Mouse (Mus musculus): ENCODE measurements around the gene Ugt1a1. TPM values are rescaled to one million over a fixed set of nuclear protein-coding genes. Genes with fewer than 3 reads are reported as not detected.
"Not testable (repeated sequence)": the region's sequence is repeated elsewhere in the genome, so short reads cannot be mapped to it uniquely, and the experiment has no call there.

The Ugt1a1 gene
- 64.4 and 146 TPM in 2 replicates for polyA plus RNA-seq (2012; rRNA removed)

DNA sequence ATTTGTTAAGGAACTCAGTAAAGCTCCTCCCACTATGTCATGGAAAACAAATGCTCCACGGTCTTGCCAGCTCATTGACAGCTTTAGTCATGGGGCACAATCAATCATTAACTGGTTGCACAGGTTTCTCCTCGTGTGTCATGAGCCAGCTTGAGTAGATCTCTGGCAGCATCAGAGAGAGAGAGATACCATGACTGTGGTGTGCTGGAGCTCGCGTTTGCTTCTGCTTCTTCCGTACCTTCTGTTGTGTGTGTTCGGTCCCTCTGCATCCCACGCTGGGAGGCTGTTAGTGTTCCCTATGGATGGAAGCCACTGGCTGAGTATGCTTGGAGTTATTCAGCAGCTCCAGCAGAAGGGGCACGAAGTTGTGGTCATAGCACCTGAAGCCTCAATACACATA, at the start of gene Ugt1a1:
Gene Ugt1a1, plus strand, starts transcription at position 148 of the 400 bp plus-strand sequence.
- 46% methylated on average over 8 of the region's 8 CpGs for WGBS
- peak; percentile 98 for DNase-seq (ENCODE audit: low read depth, low spot score)

DNA sequence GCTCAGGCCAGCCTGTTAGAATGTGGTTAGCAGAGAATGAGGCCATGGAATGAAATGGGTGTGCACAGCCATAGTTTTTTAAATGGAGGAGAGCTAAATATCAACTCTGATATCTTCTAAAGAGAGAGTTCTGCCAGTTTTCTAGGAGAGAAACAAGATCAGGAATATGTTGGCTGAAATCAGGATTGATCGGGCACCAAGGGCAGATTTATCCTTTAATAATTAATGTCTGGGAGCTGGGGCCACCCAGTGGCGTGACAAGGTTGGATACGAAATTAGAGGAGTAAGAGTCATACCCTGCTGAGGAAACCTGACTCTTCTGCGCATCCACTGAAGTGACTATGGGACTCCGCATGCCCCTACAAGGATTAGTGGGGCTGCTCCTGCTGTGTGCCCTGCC, 46.0 kb upstream of the Ugt1a1 start, which contains the start of gene Ugt1a5:
Gene Ugt1a5, plus strand, starts transcription at position 302 of the 400 bp plus-strand sequence.
- WGBS = 93% methylated on average over 5 of the region's 5 CpGs
- DNase-seq (ENCODE audit: low read depth, low spot score) = no peak

DNA sequence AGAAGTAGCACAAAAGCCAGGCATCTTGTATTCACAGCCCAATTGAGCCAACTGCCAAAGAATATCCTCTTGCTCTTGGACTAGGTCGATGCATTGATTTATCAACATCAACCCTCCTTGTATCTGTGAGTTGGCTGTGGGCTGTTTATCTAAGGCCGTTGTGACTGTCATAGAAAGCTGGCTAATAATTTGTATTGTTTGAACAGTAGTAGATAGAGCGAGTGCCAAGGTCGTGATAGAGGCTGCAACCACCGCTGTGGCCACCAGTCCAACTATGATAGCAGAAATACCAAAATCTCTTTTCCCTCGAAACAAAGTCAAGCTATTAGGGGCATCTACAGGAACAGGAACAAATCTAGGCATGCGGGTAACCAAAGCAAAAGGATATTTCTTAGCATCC, 39.6 kb upstream of the Ugt1a1 start:
- WGBS = 81% methylated on average over 7 of the region's 7 CpGs
- DNase-seq (ENCODE audit: low read depth, low spot score) = not testable (repeated sequence)

DNA sequence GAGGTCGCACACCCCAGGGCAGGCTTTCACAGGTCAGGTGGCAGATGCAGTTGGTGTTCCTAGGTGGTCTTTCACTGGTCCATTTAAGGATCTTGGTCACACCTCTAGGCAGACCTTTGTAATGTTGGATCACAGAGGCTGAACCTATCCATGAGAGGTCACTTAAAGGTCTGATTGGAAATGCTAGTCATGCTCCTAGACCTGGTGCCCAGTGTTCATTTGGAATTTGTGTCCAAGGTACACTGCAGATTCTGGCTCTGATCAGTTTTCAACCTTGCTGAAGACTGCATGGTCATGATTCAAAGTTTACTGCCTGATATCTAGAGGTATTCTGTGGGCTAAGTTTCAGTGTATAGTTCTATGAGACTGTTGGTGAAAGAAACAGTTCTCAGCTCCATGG, 32.1 kb upstream of the Ugt1a1 start:
- 83% methylated on average over 1 of the region's 1 CpGs for WGBS
- DNase-seq (ENCODE audit: low read depth, low spot score) = no peak

DNA sequence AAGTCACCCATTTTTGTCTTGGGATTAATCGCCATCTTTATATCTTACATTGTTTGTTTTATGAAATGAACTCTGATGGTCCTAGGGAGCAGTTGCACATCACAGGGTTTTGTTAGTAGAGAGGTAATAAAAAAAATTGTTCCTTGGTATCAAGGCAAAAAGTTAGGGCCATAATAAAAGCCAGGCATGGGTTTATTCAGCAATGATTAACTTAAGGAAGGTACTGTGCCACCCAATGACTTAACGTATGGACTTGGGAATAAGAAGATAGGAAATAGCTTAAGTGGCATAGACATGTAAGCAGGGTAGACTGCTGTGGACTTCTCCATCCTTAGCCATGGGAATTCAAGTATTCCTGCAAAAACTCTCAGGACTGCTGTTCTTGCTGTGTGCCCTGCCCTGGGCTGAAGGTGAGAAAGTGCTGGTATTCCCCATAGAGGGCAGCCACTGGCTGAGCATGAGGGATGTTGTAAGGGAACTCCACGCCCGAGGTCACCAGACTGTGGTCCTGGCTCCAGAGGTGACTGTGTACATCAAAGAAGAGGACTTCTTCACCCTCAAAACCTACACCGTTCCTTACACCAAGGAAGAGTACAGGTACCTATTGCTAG, 25.3 kb upstream of the Ugt1a1 start:
- DNase-seq (ENCODE audit: low read depth, low spot score) = peak; percentile 64
- 29% methylated on average over 5 of the region's 5 CpGs for WGBS

DNA sequence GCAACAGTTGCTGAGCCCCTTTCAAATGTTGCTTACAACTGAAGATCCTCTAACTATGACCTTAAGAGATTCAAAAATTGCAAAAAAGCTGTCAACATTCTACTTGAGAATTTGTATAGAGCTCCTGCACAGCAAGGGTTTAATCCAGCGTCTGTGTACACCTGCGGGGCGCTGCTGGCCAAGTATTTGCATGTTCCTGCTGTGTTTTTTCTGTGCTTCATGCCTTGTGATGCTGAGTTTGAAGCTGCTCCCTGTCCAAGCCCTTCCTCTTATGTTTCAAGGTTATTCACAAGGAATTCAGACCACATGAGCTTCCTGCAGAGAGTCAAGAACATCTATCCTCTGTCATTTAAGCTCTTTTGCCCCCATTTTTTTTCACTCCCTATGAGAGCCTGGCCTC, 19.6 kb upstream of the Ugt1a1 start:
- 83% methylated on average over 3 of the region's 3 CpGs for WGBS
- DNase-seq (ENCODE audit: low read depth, low spot score) = no peak

DNA sequence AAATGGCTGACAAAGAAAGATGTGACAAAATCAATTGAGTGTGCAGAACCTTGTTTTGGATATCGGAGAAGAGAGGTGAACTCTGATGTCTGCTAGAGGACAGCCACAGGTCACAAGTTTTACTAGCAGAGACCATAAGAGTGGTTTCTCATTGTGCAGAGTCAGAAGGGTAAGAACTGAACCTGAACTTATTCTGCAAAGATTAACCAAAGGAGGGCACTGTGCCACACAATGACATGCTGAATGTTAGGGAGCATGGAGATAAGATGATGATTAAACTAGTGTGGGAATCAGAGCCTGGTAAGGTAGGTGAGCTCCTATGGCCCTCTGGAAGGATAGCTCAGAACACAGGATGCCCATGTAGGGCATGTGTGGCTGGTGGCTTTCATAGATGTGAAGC, 16.1 kb upstream of the Ugt1a1 start:
- no peak for DNase-seq (ENCODE audit: low read depth, low spot score)
- 75% methylated on average over 1 of the region's 1 CpGs for WGBS

DNA sequence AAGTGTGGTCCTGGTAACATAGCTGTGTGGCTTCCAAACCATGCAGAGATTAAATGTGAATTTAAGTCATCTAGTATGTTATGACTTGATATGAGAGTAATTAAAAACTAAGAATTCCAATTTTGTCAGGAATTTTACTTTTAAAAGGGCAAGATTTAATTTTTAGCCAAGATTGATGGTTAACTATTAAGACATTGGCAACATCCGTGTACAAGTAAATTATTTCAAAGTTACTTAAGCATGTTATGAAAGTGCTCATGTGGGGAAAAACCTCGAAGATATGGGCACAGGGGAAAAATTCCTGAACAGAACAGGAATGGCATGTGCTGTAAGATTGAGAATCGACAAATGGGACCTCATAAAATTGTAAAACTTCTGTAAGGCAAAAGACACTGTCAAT, 14.3 kb upstream of the Ugt1a1 start:
- DNase-seq (ENCODE audit: low read depth, low spot score) = no peak
- 68% methylated on average over 3 of the region's 3 CpGs for WGBS

DNA sequence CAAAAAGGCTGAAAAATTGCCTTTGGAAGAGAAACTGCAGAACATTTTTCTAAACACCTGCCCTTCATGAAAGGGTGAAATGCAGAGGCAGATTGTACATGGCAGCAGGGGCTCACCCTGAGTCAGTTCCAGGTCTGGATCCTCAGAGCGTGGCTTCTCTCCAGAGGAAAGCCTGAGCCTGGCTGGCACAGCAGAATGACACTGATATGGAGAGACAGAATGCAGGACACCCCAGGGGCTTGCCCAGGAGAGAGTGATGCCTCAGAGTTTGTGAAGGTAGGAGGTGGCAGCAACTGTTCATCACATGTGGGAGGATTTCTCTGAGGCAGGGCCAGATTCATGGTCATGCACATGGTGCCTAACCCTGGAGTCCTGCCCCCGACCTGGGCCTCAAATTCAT, 11.8 kb upstream of the Ugt1a1 start:
- no peak for DNase-seq (ENCODE audit: low read depth, low spot score)
- WGBS = 75% methylated on average over 2 of the region's 2 CpGs

DNA sequence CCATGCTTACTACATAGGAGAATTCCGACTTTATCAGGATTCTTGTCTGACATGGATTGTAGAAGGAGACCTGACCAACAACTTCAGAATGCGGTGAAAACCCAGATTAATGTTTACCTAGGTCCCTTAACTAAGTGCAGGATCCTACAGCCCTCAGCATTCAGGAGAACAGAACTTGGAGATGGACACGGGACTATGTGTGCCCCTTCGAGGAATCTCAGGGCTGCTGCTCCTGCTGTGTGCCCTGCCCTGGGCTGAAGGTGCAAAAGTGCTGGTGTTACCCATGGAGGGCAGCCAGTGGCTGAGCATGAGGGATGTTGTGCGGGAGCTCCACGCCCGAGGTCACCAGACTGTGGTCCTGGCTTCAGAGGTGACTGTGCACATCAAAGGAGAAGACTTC, 11.3 kb upstream of the Ugt1a1 start, which contains the start of gene Ugt1a2:
Gene Ugt1a2, plus strand, starts transcription at position 146 of the 400 bp plus-strand sequence.
- WGBS = 68% methylated on average over 7 of the region's 7 CpGs
- DNase-seq (ENCODE audit: low read depth, low spot score) = no peak

DNA sequence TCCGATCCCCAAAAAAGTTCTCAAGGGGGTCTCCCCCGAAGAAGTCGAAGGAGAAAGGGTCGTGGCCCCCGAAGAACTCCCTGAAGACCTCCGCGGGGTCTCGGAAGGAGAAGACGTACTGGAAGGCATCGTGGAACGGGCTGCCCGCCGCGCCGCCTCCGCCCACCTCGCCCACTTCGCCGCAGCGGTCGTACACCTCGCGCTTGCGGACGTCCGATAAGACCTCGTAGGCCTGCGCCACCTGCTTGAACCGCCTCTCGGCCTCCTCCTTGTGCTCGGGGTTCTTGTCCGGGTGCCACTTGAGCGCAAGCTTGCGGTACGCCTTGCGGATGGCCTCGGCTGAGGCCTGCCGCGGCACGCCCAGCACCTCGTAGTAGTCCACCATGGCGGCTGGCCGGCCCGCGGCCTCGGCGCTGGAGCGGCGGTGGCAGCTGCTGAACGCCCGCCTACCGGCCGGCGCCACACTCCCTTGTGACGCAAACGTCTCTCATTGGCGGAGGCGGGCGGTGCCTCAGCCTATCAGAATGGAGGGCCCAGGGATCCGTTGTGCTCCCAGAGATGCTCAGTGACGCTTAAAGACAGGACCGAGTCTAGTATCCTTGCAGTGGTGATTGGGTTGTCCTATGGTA, 6.4 kb upstream of the Ugt1a1 start, which contains the start of gene Dnajb3:
Gene Dnajb3, minus strand, starts transcription at position 489 of the 629 bp plus-strand sequence.
- DNase-seq (ENCODE audit: low read depth, low spot score) = no peak
- WGBS = 50% methylated on average over 62 of the region's 62 CpGs

DNA sequence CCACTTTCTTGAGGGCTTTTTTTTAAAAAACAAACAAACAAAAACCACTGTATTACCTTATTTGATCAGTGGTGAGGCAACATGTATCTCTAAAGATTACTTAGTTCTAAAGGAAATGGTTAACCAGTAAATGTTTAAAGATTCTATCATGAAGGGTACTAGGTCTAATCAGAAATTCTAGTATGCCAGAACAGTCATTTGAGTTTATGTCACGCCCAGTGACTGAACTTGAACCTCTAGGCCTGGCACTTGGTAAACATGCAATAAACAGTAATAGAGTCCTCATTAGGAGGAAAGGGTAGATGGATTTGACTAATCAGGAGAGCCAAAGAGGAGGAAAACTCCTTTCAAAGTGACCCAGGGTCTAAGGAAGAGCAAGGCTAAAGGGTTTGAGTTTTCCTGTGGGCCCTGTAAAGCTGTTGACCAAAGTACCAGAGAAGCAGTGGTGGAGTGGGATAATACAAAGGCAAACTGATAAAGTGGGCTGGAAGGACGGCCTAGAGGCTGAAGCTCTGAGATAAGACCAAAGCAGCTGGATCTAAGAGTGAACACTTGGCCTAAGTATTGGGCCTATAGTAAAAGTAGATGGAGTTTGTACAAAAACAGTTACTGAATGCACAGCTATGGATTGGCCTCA, 4.8 kb upstream of the Ugt1a1 start:
- WGBS = 40% methylated on average over 2 of the region's 2 CpGs
- DNase-seq (ENCODE audit: low read depth, low spot score) = no peak

DNA sequence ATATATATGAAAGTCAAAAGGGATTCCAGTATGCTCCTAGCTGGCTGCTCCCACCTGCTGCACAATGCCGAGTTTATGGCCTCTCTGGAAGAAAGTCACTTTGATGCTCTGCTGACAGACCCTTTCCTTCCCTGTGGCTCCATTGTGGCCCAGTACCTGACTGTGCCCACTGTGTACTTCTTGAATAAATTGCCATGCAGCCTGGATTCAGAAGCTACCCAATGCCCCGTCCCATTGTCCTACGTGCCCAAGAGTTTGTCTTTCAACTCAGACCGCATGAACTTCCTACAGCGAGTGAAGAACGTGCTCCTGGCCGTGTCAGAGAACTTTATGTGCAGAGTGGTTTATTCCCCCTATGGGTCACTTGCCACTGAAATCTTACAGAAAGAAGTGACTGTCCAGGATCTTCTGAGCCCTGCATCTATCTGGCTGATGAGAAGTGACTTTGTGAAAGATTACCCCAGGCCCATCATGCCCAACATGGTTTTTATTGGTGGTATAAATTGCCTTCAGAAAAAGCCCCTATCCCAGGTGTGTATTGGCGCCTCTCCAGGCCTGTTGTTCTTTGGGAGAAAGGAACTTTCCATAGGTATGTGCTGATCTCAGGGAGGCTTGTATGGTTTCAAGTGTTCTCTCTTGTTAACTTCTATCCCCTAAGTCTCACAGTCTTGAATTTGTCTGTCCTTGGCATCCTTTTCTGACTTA, 734 bp downstream of the Ugt1a1 start:
- DNase-seq (ENCODE audit: low read depth, low spot score) = no peak

DNA sequence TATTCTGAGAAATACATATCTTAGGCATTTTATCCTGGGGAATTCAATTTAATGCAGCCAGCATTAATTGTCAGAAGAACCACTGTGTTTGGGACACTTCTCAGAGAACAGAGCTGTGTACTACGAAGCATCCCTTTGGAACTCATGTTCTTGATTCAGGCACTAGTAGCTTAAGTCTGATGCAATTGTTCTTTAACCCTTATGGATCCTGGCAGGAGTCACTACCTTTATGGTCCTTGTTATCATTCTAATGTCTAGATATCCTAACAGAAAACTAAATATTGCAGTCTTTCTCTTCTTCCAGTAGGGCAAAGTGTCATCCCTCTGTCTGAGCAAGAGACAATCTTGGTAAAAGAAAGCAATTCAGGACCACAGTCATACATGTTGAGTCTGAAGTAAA, 1.3 kb downstream of the Ugt1a1 start:
- 59% methylated on average over 1 of the region's 1 CpGs for WGBS

More for the DNA sequence above, 734 bp downstream of the Ugt1a1 start:
- WGBS = 48% methylated on average over 8 of the region's 8 CpGs

DNA sequence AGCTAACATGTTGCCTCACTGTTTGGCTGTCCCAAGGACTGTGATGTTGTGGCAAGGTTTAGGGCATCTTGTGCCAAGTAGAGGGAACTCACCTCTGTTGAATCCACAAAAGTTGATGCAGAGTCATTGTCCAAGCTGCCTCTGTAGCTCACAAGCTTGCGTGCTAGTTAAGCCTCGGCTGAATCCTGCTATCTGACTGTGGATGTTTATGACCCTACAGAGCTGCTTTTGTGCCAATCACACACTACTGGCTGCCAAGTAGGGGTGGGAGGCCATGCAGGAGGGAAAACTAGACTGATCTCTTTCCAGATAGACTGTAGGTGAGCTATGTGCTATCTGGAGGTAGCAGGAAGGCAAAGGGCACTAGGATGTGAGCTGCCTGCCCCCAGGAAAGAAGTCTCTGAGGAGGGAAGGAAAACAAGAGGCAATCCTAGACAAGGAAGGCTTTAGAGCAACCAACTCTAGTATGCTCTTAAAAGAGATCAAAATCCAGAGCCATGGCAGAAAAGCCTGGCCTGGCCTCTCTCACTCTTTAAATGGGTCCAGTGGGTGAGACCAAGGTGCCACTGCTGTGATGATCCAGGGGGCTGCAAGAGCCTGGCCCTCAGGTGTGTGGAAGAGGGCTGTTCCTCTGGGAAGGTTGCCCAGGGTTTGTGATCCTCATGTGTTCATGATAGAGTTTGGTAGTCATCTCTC, 2.2 kb downstream of the Ugt1a1 start:
- peak; percentile 100 for DNase-seq (ENCODE audit: low read depth, low spot score)
- 42% methylated on average over 2 of the region's 2 CpGs for WGBS

More for the DNA sequence above, 1.3 kb downstream of the Ugt1a1 start:
- DNase-seq (ENCODE audit: low read depth, low spot score) = no peak

DNA sequence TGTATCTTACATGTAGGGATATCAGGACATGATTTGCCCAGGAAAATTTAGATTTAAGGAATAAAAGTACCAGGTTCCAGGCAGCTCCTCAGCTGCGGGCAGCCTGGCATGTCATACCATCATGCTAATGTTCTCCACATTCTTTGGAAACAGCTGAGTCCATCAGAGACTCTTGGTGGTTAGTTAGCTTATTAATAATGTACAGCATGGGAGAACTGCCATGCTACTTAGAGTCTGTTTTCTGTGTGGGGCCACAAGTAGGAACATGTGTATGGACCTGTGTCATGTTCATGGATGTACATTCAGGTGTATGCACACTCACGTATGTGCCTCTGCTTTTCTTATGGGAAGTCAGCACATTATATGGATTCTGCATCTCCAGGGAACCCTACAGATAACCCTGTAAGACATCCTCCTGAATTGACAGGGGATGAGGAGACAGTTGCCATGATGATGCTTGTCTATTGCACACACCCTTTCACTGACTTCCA, 2.7 kb downstream of the Ugt1a1 start:
- DNase-seq (ENCODE audit: low read depth, low spot score) = no peak
- 69% methylated on average over 2 of the region's 2 CpGs for WGBS

DNA sequence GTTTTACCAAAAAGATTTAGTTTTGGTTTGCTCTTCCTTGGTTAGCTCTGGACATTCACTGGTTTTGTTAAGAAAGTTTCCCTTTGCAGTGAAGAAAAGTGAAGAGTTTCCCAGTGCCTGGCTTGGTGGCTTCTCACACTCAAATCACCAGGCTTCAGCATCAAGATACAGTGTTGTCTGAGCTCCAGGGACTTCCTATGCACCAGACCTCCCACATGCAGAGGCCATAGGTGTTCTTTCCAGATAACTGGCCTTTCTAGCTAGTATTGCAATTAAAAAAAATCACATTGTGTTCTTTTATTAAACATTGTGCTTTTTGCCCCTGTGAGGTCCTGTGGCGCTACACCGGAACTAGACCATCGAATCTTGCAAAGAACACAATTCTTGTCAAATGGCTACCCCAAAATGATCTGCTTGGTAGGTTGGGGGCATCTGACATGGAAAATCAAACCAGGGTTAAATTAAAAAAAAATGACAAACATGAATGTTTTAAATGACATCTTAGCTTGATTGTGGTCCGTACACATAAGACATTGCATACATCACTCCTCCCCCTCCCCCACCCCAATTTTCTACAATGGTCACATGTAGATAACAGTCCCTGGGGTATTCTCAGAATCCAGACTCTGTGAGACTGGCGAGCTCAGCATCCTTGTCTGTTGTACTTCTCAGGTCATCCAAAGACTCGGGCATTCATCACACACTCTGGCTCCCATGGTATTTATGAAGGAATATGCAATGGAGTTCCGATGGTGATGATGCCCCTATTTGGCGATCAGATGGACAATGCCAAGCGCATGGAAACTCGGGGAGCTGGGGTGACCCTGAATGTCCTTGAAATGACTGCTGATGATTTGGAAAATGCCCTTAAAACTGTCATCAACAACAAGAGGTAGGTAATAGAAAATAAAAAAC, 4.0 kb downstream of the Ugt1a1 start:
- WGBS = 71% methylated on average over 10 of the region's 10 CpGs
- no peak for DNase-seq (ENCODE audit: low read depth, low spot score)

DNA sequence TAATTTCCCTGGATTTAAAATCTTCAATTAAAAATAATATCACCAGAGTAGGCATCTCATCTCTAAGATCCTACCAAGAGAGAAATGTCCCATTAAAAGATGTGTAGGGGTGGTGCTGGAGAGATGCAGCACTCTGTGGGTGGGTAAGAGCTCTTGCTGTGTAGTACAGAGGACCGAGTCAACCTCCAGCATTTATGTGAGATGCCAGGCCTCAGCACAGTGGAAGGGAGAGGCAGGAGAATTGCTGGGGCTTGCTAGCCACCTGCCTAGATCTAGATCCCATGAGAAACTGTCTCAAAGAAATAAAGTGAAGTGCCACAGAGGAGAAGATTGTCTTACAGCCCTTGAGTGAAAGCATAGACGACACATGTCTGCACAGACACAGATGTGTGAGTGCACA, 4.8 kb downstream of the Ugt1a1 start:
- WGBS = 69% methylated on average over 2 of the region's 2 CpGs
- DNase-seq (ENCODE audit: low read depth, low spot score) = no peak

Measured in large intestine, adult 2 months (tissue).